Mouse (Mus musculus) liver, adult 2 months (tissue): ENCODE results near the gene Arv1.

Experiments
- CTCF ChIP-seq: fragments of 200-500 bp; IDR thresholded peaks from 2 replicates; pipeline ENCODE4 v1.5.1; 2011; ENCODE audit warnings: low read depth, low read length, control low read depth
- POLR2A ChIP-seq: fragments of 200-500 bp; IDR thresholded peaks from 2 replicates; pipeline ENCODE4 v1.6.1; 2011; ENCODE audit warnings: low read length, control low read depth; ENCODE audit not compliant: insufficient read depth; ENCODE audit errors: extremely low read depth

GRCm38 (mm10) chr8:124783228-124783627, 61.3 kb downstream of the Arv1 start:
- no peak for TF ChIP-seq POLR2A
- no peak for TF ChIP-seq CTCF
